Mouse (Mus musculus): ENCODE measurements around the gene Akr1a1.

Akr1a1 gene

DNA sequence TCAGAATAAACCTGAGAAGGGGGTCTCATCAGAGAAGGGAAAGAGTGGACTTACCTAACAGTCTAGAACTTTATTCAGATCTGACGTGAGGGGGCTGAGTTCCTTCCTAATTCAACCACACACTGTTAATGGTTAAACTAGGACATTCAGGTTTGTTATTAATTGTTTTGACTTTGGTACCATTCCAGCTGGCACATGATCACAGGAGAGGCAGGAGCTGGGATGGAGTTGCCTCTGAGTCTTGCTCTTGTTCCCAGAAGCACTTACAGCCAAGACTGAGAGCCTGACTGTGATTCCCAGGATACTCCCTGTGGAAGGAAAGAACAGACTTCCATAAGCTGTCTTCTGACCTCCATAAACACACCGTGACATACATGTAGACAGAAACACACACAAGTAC is 8.0 kb upstream of the Akr1a1 start:
- no peak for ATAC-seq (ENCODE audit: low TSS enrichment)

DNA sequence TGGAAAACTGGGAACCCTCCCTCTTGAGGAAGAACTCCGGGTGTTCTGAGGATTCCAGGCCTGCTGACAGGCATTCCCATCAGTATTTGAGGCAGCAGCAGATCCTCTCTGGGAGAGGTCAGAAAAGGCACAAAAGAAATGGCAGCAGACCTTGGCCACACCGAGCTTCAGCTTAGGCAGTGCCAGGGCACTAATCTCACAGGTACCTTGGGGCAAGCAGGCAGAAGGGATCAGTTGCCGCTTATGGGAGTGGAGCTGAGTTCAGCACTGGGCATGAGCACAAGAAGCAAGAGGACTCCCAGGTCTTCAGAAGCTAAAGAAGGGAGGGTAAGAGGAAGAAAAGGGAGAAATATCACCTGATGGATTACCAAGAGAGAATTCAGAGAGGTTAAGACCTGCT is 6.5 kb upstream of the Akr1a1 start:
- ATAC-seq (ENCODE audit: low TSS enrichment): no peak

DNA sequence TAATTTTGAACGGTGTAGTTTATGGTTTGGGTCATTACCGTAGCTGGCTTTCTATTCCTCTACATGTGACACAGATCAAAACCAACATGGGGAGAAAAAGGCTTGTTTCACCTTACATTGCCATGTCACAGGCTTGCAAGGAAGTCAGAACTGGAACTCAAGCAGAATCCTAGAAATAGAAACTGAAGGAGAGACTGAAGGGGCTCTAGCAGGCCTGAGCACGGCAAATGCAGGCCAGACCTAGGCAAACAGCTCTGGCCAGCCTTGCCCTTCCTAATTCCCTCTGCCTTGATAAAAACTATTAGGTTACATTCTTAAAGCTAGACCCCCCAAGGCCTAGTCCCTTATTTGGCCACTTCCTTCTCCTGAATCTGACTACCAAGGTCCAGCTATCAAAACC is 4.2 kb upstream of the Akr1a1 start:
- ATAC-seq (ENCODE audit: low TSS enrichment): no peak

DNA sequence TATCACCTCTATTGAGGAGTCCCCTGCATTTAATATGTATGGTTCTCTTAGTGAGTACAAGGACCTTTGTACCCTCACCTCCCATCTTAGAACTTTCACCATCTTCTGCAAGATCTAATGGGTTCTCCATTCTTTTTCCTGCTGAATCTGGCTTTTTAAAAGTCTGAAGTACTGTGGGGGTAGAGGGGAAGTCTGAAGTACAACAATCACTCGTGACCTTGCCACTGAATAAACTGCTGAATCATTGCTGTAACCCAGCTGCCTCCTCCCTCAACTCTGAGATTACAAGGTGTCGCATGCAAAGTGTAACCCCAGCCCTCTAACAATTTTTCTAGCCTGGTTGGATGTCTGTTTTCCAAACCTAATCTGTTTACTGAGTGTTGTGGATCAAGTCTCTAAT is 3.6 kb upstream of the Akr1a1 start:
- ATAC-seq (ENCODE audit: low TSS enrichment): no peak

DNA sequence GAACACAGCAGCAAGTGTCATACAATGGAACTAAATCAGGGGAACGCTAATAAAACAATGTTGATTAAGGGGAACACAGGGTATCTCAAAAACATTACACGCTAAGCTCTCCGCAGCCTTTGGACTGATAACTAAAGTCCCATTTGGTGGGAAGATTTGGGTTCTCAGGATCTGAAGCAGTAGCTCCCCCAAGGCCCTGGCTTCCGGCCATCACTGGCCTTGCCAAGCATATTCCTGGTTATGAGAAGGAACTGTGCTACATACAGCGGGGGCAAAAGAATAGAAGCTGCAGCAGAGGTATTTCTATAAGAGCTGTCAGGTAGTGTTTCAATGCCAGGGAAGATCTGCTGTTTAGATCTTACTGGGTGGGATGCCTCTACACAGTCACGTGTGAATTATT is 1.7 kb upstream of the Akr1a1 start:
- ATAC-seq (ENCODE audit: low TSS enrichment): no peak

DNA sequence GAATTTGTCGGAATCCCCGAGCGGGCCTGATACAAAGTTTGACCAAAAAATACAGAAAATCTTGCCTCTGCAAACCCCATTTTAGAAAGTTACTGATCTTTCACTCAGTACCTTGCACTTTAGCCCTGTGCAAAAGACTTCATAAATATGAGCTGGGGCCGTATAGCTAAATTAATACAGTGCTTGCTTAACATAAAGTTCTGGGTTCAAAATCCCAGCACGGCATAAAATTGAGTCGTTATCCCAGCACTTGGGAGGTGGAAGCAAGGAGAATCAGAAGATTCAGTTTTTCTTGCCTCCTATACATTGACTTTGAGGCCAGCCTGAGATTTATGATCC is 286 bp upstream of the Akr1a1 start:
- ATAC-seq (ENCODE audit: low TSS enrichment): no peak

DNA sequence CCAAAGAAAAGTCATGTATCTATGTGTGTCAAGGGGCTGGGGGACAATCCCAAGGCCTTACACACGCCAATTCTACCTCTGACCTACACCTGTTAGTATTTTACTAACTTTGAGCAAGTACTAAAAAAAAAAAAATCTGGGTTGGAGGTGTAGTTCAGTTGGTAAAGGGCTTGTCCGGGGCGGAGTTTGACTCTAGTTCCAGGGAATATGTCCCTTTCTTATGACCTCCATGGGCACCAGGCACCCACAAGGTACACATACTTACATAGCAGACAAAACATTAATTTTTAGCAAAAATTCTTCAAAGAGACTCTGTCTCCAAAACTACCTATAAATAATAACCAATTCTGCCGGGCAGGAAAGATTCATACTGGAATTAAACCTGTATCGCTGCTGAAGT is 1.1 kb downstream of the Akr1a1 start:
- no peak for ATAC-seq (ENCODE audit: low TSS enrichment)

DNA sequence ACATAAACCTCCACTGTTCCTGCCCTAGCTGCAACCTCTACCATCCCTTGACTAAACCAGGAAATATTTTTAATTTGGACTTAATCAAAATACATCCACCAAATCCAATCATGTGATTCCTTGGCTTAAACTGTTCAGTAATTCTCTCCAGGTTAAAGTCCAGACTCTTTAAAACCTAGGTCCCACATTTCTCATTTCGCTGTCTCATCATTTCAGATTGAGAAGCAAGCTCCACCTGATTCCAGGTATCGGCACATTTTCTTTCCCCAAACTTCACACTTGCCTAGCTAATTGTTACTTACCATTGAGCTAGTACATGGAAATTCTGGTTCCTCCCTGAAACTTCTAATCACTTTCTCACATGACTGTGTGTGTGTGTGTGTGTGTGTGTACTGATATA is 2.1 kb downstream of the Akr1a1 start:
- ATAC-seq (ENCODE audit: low TSS enrichment): no peak

DNA sequence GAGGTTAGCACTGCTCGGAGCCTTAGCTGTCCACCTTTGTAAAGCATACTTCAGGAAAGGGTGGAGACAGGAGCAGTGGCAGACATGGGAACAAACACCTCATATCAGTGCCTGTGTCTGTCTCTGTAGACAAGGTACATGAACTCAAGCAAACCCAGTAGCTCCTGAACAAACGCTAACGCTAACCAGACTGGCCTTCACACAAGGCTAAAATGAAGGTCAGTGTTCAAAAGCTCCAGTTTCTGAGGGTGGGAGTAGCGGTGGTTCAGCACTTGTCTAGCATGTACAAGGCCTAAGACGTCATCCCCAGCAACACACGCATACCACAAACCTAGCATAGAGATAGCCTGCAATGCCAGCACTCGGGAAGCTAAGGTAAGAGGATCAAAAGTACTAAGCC is 5.9 kb downstream of the Akr1a1 start:
- no peak for ATAC-seq (ENCODE audit: low TSS enrichment)

DNA sequence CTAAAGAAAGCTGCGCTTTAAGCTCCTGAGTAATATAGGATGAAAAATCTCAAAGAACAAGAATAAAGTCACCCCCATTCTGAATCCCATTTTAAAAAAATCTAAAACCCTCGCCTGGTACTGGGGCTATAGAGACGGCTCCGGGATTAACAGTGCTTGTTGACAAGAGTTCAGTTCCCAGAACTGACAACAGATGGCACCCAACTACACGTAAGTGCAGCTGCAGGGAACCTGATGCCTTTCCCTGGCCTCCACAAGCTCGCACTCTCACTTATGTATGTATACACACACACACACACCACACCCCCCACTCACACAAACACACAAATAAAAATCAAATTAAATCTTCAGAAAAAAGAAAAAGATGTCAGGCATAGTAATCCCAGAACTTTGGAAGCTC is 7.2 kb downstream of the Akr1a1 start:
- ATAC-seq (ENCODE audit: low TSS enrichment): peak; percentile 64; the same call in 1 of the 2 replicates

DNA sequence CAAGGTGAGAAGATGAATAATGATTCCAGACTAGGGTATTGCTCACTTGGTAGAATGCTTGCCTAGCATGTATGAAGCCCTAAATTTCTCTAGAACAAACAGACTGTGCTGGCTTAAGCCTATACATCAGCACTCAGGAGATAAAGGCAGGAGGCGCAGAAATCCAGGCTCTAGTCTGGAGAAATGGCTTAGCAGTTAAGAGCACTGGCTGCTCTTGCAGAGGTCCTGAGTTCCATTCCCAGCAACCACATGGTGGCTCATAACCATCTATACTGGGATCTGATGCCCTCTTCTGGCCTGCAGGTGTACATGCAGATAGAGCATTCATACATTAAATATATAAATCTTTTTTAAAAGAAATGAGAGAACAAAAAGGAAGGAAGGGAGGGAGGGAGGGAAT is 9.4 kb downstream of the Akr1a1 start:
- no peak for ATAC-seq (ENCODE audit: low TSS enrichment)

DNA sequence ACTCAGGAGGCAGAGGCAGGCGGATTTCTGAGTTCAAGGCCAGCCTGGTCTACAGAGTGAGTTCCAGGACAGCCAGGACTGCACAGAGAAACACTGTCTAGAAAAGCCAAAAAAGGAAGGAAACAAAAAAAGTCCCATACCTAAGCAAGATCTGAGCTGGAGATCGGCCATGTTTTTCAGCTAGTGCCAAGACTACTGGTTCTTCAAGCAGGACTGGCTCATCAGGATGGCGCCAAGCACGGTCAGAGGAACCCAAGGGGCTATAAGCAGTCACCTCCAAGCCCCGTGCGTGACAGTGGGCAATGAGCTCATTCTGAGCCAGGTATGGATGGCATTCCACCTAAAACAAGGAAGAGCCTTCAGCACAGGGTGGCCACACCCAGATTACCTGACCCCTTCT is 12.7 kb downstream of the Akr1a1 start:
- no peak for ATAC-seq (ENCODE audit: low TSS enrichment)

DNA sequence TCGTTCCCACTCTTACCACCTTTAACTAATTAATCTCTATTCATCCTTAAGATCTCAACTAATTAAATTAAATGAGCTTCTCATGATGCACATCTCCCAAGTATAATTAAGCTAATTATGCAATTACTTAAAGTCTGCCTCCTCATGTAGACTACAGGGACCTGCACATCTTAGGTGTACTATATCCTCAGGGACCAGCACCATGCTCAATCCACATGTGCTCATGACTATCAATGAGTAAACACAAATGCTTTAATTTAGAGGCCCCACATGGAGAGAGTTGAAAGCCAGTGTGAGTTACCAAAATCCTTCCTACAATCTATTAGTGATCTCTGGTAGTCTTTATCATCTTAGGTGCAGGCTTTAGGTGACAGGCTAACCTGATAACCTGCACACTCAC is 16.3 kb downstream of the Akr1a1 start:
- ATAC-seq (ENCODE audit: low TSS enrichment): no peak

DNA sequence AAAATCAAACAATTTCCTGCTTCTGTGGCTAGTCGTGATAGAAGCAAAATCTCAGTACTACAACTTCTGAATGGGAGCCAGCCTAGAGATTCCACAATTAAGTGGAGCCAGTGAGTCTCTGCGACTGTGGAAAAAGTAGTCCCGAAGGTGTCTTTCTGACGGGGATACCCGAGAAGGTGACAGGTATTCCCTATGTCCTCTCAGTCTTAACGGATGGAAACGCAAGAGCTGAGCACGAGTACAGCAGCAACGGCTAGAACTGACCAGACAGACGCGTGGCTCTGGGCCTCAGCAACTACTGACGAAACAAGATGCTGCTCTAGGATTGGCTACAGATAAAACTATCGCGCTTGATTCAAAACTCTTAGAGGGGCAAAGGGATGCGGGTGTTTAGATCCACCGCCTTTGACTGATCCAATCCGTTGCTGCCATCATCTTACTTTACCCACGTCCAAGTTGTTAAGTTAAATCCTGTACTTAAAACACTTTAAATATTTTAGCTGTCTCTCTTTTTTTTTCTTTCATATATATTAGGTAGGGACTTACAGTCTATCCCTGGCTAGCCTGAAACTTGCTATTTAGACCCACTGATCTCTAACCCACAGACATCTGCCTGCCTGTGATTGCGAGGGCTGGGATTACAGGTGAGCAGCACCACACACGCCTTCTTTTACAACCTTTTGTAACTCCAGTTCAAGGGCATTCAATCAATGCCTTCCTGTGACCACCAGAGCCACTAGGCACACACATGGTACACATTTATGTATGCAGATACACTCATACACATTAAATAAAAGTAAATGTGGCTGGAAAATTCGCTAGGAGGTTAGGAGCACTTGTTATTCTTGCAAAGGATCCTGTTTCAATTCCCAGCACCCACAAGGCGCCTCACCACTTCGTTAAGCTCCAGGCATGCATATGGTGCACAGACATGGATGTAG is 23.5 kb downstream of the Akr1a1 start, which contains the start of gene Nasp:
Nasp (minus strand) TSS at position 220 of the 941 bp plus-strand sequence.
- ATAC-seq (ENCODE audit: low TSS enrichment): peak; percentile 94

DNA sequence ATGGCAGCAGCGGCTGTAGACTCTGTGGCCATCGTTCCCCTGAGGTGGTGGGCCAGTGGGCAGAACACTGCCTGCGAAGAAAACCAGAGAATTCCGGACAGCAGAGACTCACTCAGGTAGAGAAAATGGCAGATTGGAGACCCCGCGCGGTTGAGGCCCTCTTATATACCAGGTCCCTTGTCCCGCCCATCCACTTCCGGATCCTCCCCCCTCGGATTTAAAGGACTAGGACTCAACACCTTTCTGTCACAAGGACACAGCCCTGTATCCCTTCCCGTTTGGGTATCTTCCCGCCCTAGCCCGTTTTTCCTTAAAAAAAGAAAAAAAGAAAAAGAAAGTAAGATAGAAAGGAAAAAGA is 24.1 kb downstream of the Akr1a1 start:
- ATAC-seq (ENCODE audit: low TSS enrichment): peak; percentile 90

DNA sequence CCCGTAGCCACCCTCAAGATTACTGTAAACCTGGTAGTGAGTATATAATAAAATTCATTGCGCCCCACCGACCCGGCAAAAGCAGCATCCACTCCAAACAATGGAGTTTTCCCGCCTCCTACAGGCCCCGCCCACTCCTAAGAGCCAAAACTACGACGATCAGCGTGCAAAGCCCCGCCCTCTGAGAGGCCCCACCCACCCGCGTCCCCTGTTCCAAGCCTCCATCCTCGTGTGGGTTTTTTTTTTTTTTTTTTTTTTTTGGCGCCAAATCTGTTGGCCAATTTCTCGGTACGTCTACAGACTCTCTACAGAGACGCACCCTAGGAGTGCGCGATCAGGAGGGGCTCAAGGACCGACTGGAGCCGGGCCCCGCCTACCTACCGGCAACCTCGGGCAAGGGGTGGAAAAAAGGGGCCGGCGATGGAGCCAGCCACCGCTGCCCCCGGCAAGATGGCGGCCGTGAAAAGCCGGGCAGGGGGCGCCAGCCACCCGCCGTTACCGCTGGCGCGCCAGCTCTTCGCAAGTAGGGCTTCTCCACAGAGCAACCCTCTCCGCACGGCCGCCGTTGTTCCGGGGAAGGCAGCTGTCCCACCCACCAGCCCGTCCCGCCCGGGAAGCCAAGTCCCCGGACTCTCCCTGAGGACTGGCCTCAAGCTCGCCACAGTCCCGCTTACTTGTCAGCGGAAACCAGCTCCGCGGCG is 24.7 kb downstream of the Akr1a1 start:
- ATAC-seq (ENCODE audit: low TSS enrichment): peak; percentile 60

DNA sequence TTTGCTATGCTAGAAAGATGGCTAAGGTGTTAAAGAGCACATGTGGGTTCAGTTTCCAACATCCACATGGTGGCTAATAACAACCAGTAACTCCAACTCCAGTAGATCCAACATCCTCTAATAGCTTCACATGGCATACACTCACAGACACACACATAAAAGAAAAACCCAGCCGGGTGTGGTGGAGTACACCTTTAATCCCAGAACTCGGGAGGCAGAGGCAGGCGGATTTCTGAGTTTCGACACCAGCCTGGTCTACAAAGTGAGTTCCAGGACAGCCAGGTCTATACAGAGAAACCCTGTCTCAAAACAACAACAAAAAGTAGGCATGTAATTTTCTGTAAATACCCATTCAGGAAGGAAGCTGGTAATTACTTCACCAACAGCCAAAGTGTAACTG is 26.6 kb downstream of the Akr1a1 start:
- ATAC-seq (ENCODE audit: low TSS enrichment): no peak

DNA sequence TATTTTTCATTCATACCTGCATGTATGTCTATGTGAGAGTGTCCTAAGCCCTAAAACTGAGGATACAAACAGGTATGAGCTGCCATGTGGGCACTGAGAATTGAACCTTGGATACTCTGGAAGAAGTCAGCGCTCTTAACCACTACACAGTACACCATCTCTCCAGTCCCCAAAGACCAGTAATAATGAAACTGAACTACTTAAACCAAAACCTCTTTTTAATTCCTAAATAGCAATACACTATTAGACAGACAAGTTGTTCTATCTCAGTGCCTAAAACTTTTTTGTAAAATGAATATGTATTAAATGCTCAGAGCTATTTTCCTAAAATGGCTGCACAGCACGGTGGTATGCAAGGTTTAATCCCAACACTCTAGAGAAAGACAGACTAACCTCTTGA is 36.2 kb downstream of the Akr1a1 start:
- no peak for ATAC-seq (ENCODE audit: low TSS enrichment)

DNA sequence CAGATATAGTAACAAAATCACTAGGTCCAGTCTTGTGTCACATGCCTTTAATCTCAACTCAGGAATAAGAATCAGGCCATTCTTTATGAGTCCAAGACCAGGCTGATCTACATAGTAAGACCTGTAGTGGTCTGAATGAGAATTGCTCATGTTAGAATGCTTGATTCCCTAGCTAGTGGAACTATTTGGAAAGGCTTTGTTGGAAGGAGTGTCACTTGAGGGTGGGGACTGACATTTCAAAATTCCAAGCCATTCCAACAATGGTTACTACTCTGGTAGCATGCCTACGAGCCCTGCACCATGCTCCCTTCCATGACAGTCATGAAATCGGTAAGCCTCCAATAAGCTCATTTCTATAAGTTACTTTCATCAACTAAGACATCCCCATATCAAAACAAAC is 38.9 kb downstream of the Akr1a1 start:
- no peak for ATAC-seq (ENCODE audit: low TSS enrichment)

DNA sequence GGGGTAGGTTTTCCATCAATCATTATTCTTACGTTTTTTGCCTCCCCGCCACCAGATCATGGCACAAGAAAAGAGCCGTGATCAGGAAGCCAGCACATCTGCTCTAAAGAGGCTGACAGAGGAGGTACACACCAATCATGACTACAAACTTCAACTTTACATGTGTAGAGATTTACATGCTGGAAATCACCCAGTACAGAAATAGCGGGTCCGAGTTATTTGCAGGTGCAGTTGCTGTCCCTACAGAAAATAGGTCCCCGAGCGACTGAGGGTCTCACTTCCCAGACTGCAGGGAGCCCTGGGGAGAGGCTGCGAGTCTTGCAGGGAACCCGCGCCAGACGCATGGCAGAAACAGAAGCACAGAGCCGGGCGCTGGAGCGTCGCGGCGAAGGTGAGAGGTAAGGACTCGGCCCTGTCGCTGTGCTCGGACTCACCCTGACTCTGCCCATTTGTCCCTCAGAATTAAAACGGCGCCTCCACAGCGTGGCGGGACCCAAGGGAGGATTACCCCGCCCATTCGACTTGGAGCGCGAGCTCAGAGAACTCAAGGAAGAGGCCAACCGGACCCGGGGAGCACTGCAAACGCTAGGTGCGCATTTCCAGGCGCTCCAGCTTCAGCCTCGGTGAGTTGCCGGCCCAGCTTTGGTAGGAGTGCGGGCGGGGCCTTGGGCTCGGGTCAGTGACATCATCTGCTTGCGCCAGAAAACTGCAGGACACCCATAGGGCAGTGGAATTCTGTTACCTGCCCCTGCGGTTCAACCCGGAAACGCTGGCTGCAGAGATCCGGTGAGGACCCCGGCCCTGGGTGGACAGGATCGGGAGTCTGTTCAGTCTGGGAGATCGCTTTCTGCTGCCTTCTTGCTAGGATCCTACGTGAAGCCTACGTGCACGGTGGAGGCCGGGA is 54.2 kb downstream of the Akr1a1 start:
- peak; percentile 89 for ATAC-seq (ENCODE audit: low TSS enrichment)

DNA sequence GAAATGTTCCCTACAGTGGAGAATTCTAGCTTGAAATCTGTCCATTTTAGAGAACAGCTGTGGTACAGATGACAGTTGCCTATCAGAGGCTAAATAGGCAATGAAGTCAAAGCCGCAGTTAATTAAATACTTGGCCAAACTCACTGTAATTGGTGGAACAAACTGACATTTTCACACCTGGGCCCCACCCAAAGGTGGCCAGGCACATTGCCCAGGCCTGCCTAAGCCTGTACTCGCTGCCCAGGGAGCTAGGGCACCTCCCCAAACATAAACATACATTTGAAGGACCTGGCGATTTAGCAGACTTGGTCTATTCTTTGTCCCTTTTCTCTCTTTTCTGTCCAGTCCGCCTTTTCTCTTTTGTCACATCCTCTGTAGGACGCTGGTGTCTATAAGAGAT is 55.1 kb downstream of the Akr1a1 start, which contains the start of gene Ccdc17:
Ccdc17 (plus strand) TSS at position 276 of the 400 bp plus-strand sequence.
- no peak for ATAC-seq (ENCODE audit: low TSS enrichment)

DNA sequence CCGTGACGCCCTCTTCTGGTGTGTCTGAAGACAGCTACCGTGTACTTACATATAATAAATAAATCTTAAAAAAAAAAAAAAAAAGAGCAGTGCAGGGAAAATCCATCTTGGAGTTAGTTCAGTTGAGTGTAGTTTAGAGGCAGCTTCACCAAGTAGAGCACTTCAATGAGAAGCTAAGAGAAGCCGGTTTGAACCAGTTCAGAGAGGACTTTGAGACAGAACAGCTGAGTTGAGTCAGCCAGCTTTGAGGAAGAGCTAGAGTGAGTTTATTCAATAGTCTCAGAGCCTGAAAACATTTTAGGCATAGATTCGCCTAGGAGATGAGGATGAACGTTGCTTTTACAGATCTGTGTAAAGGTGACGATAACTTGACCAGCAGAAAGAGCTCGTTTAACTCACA is 55.7 kb downstream of the Akr1a1 start:
- ATAC-seq (ENCODE audit: low TSS enrichment): no peak
